Mouse (Mus musculus) layer of hippocampus, adult 2 months (tissue): ENCODE measurements around the gene Nt5c3b. TPM values are rescaled to one million over a fixed set of nuclear protein-coding genes. Genes with fewer than 3 reads are reported as not detected.

Experiments
- DNase-seq, 2 experiments: peaks; one replicate each; pipeline ENCODE4 v3.0.0; 2022; ENCODE audit warnings: low spot score in 2 of 2
- H3K27ac ChIP-seq: fragments of 200-600 bp; 2 replicates; pipeline ENCODE4 v1.8.1; 2022
- H3K4me3 ChIP-seq: fragments of 200-600 bp; 2 replicates; pipeline ENCODE4 v1.8.1; 2022; ENCODE audit warnings: mild to moderate bottlenecking
- CTCF ChIP-seq: fragments of 200-600 bp; conservative IDR thresholded peaks from 2 replicates; pipeline ENCODE4 v1.8.1; 2022; ENCODE audit warnings: antibody characterized with exemption, mild to moderate bottlenecking, moderate library complexity
- long read RNA-seq, 2 experiments: library from polyadenylated mRNA; stranded (forward); transcript quantifications; one replicate each; pipeline ENCODE4 v2.0.0; 2021; ENCODE audit warnings: borderline mapping rate in 2 of 2
- total RNA-seq, 2 experiments: library from RNA; stranded (reverse); gene quantifications; 2 replicates each; pipeline ENCODE4 v1.2.3; 2021

Gene Nt5c3b
- total RNA-seq = 10 to 100 TPM; 58.4 to 58.7 TPM
- long read RNA-seq, experiment 1, transcript Nt5c3b-201 (9 exons, 1,399 nt) = major isoform, 18 of 37 reads
- long read RNA-seq, experiment 1, partial matches to known transcripts = 5 of 37 reads
- long read RNA-seq, experiment 1, other reads (novel, unspliced or antisense) = 11 of 37 reads
- long read RNA-seq, experiment 2, transcript Nt5c3b-201 (9 exons, 1,399 nt) = major isoform, 25 of 40 reads
- long read RNA-seq, experiment 2, partial matches to known transcripts = 0 of 40 reads
- long read RNA-seq, experiment 2, other reads (novel, unspliced or antisense) = 10 of 40 reads

- TF ChIP-seq CTCF = no peak
- no peak for DNase-seq
- Histone ChIP-seq H3K27ac (peak within 1 kb of the TSS; percentile 95), H3K4me3 (peak within 1 kb of the TSS; percentile 83)
Observed at GRCm38 (mm10) chr11:100441797-100442196, at the start of gene Nt5c3b, which contains the start of gene Klhl10. Gene Nt5c3b, minus strand, starts transcription at chr11:100441808. Gene Klhl10, plus strand, starts transcription at chr11:100441917.

- no peak for DNase-seq
- no peak overlapping the region for H3K4me3 ChIP-seq
- no peak overlapping the region for H3K27ac ChIP-seq
- TF ChIP-seq CTCF = peak; percentile 64
Observed at GRCm38 (mm10) chr11:100490951-100491350, 49.3 kb upstream of the Nt5c3b start.

GRCm38 (mm10) chr11:100485801-100486538 is 44.4 kb upstream of the Nt5c3b start:
- Histone ChIP-seq H3K27ac (no peak overlapping the region), H3K4me3 (no peak overlapping the region)
- no peak for DNase-seq
- TF ChIP-seq CTCF = peak; percentile 68

- no peak for TF ChIP-seq CTCF
- Histone ChIP-seq H3K4me3 (no peak overlapping the region), H3K27ac (no peak overlapping the region)
- DNase-seq = no peak
Observed at GRCm38 (mm10) chr11:100484461-100484860, 42.9 kb upstream of the Nt5c3b start.

GRCm38 (mm10) chr11:100479152-100479551 is 37.5 kb upstream of the Nt5c3b start:
- Histone ChIP-seq H3K27ac (no peak overlapping the region), H3K4me3 (no peak overlapping the region)
- no peak for TF ChIP-seq CTCF
- DNase-seq = no peak

GRCm38 (mm10) chr11:100476281-100476680 is 34.7 kb upstream of the Nt5c3b start:
- Histone ChIP-seq H3K27ac (no peak overlapping the region), H3K4me3 (no peak overlapping the region)
- no peak for DNase-seq
- no peak for TF ChIP-seq CTCF

GRCm38 (mm10) chr11:100472935-100473295 is 31.3 kb upstream of the Nt5c3b start:
- peak overlapping the region; percentile 77 for H3K4me3 ChIP-seq
- peak; percentile 1; the same call in 1 of the 2 replicates for TF ChIP-seq CTCF
- no peak for DNase-seq
- H3K27ac ChIP-seq = peak overlapping the region; percentile 97

GRCm38 (mm10) chr11:100472197-100472934 is 30.8 kb upstream of the Nt5c3b start, which contains the start of gene Klhl11:
Gene Klhl11, minus strand, starts transcription at chr11:100472741.
- H3K27ac ChIP-seq = peak within 1 kb of the TSS; percentile 97
- DNase-seq = peak; percentile 88 to 91
- TF ChIP-seq CTCF = peak; percentile 88
- peak within 1 kb of the TSS; percentile 77 for H3K4me3 ChIP-seq

GRCm38 (mm10) chr11:100471352-100472196 is 30.0 kb upstream of the Nt5c3b start:
- peak overlapping the region; percentile 97 for H3K27ac ChIP-seq
- no peak for TF ChIP-seq CTCF
- DNase-seq = no peak
- peak overlapping the region; percentile 77 for H3K4me3 ChIP-seq

GRCm38 (mm10) chr11:100465833-100466232 is 24.2 kb upstream of the Nt5c3b start:
- TF ChIP-seq CTCF = no peak
- no peak overlapping the region for H3K27ac ChIP-seq
- no peak for DNase-seq

GRCm38 (mm10) chr11:100465229-100465792 is 23.7 kb upstream of the Nt5c3b start:
- no peak overlapping the region for H3K4me3 ChIP-seq
- DNase-seq = no peak
- H3K27ac ChIP-seq = no peak overlapping the region
- TF ChIP-seq CTCF = no peak

More at GRCm38 (mm10) chr11:100465833-100466232, 24.2 kb upstream of the Nt5c3b start:
- H3K4me3 ChIP-seq = no peak overlapping the region

- peak overlapping the region; percentile 11; the same call in 1 of the 2 replicates for H3K4me3 ChIP-seq
- H3K27ac ChIP-seq = peak overlapping the region; percentile 74
- no peak for TF ChIP-seq CTCF
- DNase-seq = peak; percentile 55 to 74
Observed at GRCm38 (mm10) chr11:100462699-100463098, 21.1 kb upstream of the Nt5c3b start.
